Mouse (Mus musculus): ENCODE data around the gene Rnf145. TPM values are rescaled to one million over a fixed set of nuclear protein-coding genes. Genes with fewer than 3 reads are reported as not detected.

Rnf145 gene
- polyA plus RNA-seq, 1 experiment from 2014 or later: 26.5 TPM

DNA sequence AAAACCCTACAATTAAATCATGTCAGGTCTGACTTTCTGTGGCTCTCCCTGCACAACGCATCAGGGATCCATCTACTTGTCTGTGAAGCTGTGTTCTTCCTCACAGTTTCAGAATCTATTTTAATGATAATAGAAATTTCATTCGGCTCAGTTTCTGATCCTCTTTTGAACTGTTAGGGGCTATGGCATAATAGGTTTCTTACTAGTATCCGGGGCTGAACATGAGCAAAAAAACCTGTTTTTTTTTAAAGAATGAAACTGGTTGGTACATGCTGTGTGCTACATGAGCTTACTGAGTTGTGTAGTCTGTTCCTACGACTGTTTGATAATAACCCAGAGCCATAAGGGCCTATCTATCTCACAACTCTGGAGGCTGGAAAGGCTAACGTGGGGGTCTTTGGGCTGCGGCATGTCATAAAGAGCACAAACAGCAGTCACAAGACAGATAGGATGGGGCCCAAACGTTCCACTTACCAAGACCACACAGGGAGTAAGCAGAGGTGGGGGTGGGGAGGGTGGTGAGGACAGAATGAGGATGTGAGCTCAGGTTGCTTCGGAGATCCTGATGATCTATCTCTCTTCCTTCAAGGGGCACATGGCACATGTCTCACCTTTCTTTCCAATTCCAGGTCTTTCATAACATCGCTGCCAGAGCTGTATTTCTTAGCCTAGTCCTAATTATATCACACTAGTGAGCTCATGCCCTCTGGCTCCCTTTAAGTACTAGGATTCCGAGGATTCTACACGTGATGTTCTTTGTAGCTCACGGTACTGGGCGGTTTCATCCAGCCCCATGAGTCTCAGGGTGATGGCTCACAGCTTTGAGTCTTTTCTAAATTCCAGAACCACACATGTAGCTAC is 20.1 kb upstream of the Rnf145 start:
- H3K4me3 ChIP-seq (ENCODE audit: inconsistent target): no peak overlapping the region
- no peak overlapping the region for H3K27ac ChIP-seq
- no peaks in the 10 kb centered on the region for H3K36me3 ChIP-seq (ENCODE audit: inconsistent target)
- 61% methylated on average over 13 of the region's 13 CpGs for WGBS (ENCODE audit: missing documents)
- H3K79me2 ChIP-seq (ENCODE audit: inconsistent target): no peaks in the 10 kb centered on the region

DNA sequence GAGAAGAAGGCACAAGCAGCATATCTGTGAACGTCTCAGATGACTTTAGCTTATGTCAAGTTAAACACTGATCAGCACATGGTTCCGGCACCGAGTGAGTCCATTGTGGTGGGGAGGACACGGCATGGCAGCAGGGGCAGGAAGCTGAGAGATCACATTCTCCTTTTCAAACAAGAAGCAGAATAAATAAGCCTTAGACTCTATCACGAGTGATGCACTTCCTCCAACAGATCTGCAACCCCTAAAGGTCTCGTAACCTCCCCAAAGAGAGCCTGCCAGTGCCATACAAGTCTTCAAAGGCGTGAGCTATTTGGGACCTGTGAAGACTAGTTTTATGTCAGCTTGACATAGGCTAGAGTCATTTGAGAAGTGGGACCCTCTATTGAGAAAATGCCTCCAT is 17.8 kb upstream of the Rnf145 start:
- Histone ChIP-seq H3K79me2 (ENCODE audit: inconsistent target) (no peaks in the 10 kb centered on the region), H3K4me3 (ENCODE audit: inconsistent target) (no peak overlapping the region), H3K36me3 (ENCODE audit: inconsistent target) (no peaks in the 10 kb centered on the region), H3K27ac (no peak overlapping the region)
- WGBS (ENCODE audit: missing documents): 84% methylated on average over 7 of the region's 7 CpGs

DNA sequence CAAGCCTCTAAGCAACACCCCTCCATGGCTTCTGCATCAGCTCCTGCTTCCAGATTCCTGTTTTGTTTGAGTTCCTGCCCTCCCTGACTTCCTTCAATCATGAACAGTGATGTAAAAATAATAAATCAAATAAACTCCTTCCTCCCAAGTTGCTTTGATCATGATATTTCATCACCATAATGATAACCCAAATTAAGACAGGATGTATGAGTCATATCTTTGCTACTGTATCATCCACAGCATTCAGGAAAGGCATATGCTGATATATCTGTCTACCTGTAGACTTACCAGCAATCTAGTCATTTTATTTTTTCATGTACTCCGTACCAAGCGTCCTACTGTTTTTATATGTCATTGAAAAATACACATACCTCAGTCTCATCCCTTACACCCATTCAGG is 17.3 kb upstream of the Rnf145 start:
- Histone ChIP-seq H3K27ac (no peak overlapping the region), H3K4me3 (ENCODE audit: inconsistent target) (no peak overlapping the region), H3K36me3 (ENCODE audit: inconsistent target) (no peaks in the 10 kb centered on the region), H3K79me2 (ENCODE audit: inconsistent target) (no peaks in the 10 kb centered on the region)
- WGBS (ENCODE audit: missing documents): 96% methylated on average over 2 of the region's 2 CpGs

DNA sequence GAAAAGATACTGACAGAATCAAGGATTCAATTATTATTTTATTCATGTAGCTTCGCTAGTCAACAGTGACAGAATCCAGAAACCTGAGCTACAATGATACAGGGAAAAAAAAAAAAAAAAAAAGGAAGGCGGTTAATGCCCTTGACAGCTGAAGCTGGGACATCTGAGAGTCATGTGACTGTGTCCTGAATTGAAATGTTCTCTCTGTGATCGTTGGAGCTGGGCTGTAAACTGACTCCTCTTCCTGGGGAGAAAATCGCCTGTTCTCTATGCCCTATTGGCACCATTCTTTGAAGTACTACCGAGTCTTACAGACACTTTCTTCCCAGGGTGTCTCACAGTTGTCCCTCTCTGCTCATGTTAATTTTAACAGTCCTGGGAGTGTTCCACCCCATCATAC is 15.8 kb upstream of the Rnf145 start:
- no peaks in the 10 kb centered on the region for H3K79me2 ChIP-seq (ENCODE audit: inconsistent target)
- WGBS (ENCODE audit: missing documents): 85% methylated on average over 4 of the region's 5 CpGs
- H3K27ac ChIP-seq: no peak overlapping the region

DNA sequence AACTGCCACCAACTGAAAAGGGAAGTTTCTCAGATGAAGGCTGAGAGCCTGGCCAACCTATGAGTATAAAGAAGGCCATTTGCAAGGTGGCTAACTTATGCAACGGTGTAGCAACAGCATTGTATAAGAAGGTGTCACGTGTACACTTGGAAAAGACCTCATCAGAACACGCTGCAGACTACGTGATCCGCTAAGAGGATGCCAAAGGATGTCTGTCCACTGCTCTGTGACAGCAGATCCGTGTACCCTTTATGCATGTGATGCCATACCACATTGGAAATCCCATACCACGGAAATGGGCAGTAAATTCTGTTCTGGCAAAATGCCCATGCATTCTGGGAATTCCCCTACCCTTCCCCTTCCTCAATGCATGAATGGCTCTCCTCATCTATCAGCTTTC is 14.6 kb upstream of the Rnf145 start:
- 46% methylated on average over 7 of the region's 7 CpGs for WGBS (ENCODE audit: missing documents)
- no peak overlapping the region for H3K4me3 ChIP-seq (ENCODE audit: inconsistent target)
- no peaks in the 10 kb centered on the region for H3K79me2 ChIP-seq (ENCODE audit: inconsistent target)
- no peaks in the 10 kb centered on the region for H3K36me3 ChIP-seq (ENCODE audit: inconsistent target)
- H3K27ac ChIP-seq: no peak overlapping the region

More for the DNA sequence above, 15.8 kb upstream of the Rnf145 start:
- no peak overlapping the region for H3K4me3 ChIP-seq (ENCODE audit: inconsistent target)
- no peaks in the 10 kb centered on the region for H3K36me3 ChIP-seq (ENCODE audit: inconsistent target)

DNA sequence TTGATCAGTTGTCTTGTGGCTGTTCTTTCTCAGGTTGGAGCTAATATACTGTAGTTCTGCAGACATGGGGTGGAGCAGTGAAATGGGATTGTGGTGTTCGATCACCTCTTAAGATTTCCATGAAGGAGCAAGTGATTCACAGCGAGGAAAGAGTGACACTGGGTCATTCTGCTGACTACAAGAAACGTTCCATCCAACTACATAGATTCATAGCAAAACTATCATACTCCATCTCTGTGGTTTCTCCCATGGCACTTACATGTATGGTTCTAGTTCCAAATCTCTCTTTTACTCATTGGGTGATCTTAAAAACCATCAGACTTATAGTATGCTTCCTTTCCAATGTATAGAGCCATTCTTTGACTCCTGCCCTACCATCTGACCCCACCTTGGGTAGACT is 14.0 kb upstream of the Rnf145 start:
- Histone ChIP-seq H3K36me3 (ENCODE audit: inconsistent target) (no peaks in the 10 kb centered on the region), H3K4me3 (ENCODE audit: inconsistent target) (no peak overlapping the region), H3K27ac (no peak overlapping the region), H3K79me2 (ENCODE audit: inconsistent target) (no peaks in the 10 kb centered on the region)
- 92% methylated on average over 3 of the region's 3 CpGs for WGBS (ENCODE audit: missing documents)

DNA sequence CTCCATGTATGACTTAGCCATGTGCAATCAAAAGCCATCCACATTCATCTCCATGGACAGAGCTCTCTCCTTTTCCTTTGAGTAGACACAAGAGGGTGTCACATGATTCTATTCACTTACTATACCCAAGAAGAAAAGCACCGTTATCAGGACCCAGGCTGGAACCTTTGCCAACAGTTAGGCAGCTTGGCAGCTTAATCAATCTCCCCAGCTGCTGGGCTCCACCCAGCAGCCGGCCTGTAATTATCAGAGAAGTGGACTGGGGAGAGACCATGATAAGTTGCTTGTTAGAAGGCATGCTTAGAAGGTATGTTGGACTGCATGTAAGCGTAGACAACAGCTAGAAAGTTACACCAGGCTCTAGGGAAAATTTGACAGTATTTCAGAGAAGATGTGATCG is 9.9 kb upstream of the Rnf145 start:
- H3K27ac ChIP-seq: no peak overlapping the region

DNA sequence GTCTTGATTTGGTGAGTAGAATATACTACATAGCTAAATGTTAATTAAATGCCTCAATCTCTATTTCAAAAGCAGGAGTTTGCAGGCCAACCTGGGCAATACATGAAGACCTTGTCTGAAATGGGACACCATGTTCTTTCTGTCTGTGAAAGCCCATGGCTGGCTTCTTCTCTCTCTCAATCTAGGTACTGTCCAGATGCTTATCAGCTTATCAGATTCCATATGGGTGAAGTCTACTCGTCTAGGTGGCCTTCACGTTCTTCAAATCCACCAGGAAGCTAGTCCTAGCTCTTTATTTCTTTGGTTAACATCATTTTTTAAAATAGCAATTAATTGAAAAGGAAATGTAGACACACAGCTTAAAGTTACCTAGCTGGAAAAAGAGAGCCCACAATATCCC is 8.9 kb upstream of the Rnf145 start:
- Histone ChIP-seq H3K79me2 (ENCODE audit: inconsistent target) (no peaks in the 10 kb centered on the region), H3K36me3 (ENCODE audit: inconsistent target) (no peaks in the 10 kb centered on the region), H3K27ac (no peak overlapping the region), H3K4me3 (ENCODE audit: inconsistent target) (no peak overlapping the region)
- WGBS (ENCODE audit: missing documents): 96% methylated on average over 2 of the region's 2 CpGs

More for the DNA sequence above, 9.9 kb upstream of the Rnf145 start:
- Histone ChIP-seq H3K36me3 (ENCODE audit: inconsistent target) (no peaks in the 10 kb centered on the region), H3K79me2 (ENCODE audit: inconsistent target) (no peaks in the 10 kb centered on the region), H3K4me3 (ENCODE audit: inconsistent target) (no peak overlapping the region)
- WGBS (ENCODE audit: missing documents): 96% methylated on average over 4 of the region's 4 CpGs

DNA sequence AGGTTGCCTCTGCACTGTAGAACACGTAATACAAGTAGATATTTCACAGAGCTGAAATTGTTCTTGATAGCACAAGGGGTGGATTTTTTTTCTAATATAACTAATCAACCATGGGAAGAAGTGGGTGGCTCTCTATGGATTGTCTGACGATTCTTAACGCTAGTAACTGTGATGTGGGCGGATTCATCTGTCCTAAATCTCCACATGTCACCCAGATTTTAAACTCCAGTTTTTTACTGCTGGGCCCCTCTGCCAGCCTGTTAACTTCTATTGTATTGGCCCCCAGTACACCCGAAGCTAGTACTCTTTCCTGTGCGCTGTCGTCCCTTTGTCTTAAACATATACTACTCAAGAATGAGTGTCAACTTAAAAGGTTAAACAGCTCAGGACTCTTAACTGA is 8.4 kb upstream of the Rnf145 start:
- Histone ChIP-seq H3K4me3 (ENCODE audit: inconsistent target) (no peak overlapping the region), H3K79me2 (ENCODE audit: inconsistent target) (no peaks in the 10 kb centered on the region), H3K27ac (no peak overlapping the region), H3K36me3 (ENCODE audit: inconsistent target) (no peaks in the 10 kb centered on the region)
- 92% methylated on average over 7 of the region's 7 CpGs for WGBS (ENCODE audit: missing documents)

DNA sequence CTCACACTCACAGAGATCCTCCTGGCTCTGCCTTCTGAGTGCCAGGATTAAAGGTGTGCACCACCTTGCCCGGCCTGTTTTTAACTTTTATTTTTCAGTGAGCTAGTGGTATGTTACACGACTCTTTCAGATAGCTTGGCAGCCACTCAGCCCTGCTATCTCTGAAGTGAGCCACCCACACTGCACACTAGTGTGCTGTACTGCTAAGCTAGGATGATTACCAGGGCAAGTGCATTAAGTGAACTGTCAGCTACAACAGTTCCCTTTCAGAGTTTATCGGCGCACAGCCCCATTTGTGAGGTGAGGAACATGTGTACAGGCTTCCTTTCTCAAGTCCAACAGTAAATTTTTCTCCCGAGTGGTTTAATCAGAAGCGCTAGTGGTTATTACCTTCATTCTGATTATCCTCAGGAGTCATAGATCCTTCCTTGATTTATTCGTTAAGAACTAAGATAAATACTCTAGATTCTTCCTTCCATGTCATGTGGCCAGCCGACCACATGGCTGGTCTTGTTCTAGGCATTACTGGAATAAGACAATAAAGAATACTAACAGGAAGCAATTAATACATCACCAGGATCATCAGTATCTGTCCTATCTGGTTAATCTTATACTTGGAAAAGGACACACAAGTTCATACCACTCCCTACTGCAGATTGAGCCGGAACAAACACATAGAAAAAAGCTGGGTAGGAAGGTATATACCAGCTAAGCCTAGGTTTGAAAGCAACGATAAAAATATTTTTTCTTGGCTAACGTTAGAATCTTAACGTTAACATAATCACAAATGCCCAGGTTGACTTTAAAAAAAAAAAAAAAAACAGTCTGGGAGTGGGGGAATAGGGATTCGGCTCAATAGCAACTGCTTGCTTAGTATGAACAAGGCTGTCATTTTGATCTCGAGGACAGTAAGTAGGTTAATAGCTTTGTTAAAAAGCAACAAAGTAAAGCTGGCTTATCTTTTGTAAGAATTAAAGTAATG is 6.4 kb upstream of the Rnf145 start:
- no peak overlapping the region for H3K27ac ChIP-seq
- H3K79me2 ChIP-seq (ENCODE audit: inconsistent target): no peaks in the 10 kb centered on the region
- 90% methylated on average over 14 of the region's 14 CpGs for WGBS (ENCODE audit: missing documents)
- H3K36me3 ChIP-seq (ENCODE audit: inconsistent target): no peaks in the 10 kb centered on the region
- H3K4me3 ChIP-seq (ENCODE audit: inconsistent target): no peak overlapping the region

DNA sequence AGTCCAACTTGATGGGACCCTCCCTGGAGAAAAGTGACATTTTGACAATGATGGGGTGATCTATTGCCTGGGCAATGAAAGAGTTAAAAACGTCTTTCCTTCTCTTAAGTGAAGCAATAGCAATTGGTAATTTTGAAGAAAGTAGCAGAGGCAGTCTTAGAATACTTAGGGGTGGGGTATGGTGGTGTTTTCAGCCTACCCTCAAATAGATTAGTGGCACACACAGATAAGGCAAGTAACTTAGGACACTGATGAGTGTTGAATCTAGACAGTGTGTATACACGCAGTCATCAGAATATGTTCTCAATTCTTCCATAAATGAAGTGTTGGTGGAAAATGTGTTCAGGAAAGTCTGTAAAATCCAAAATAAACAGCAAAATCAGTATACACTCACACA is 5.7 kb upstream of the Rnf145 start:
- H3K36me3 ChIP-seq (ENCODE audit: inconsistent target): no peaks in the 10 kb centered on the region
- 72% methylated on average over 2 of the region's 2 CpGs for WGBS (ENCODE audit: missing documents)
- no peak overlapping the region for H3K27ac ChIP-seq
- H3K4me3 ChIP-seq (ENCODE audit: inconsistent target): no peak overlapping the region
- H3K79me2 ChIP-seq (ENCODE audit: inconsistent target): no peaks in the 10 kb centered on the region

DNA sequence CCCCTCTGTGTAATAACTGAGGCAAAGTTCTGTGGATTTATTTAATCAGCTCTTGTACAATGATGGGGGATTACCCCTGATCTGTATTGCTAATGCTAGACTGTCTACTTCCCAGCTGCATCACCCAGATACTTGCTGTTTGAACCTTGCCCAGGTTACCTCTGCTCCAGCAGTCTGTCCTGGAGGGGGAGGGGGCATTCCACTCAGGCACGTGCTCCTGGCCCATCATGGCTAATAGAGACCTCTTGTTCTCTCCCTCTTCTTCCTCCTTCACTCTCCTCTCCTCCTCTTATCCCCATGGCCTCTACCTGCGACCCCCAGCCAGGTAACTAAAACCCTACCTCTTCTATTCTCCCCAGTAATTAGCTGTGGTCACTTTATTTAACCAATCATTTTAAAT is 4.1 kb upstream of the Rnf145 start:
- WGBS (ENCODE audit: missing documents): 88% methylated on average over 2 of the region's 2 CpGs
- peaks cover 5% of the 10 kb centered on the region for H3K79me2 ChIP-seq (ENCODE audit: inconsistent target)
- no peaks in the 10 kb centered on the region for H3K36me3 ChIP-seq (ENCODE audit: inconsistent target)
- H3K4me3 ChIP-seq (ENCODE audit: inconsistent target): no peak overlapping the region
- no peak overlapping the region for H3K27ac ChIP-seq

DNA sequence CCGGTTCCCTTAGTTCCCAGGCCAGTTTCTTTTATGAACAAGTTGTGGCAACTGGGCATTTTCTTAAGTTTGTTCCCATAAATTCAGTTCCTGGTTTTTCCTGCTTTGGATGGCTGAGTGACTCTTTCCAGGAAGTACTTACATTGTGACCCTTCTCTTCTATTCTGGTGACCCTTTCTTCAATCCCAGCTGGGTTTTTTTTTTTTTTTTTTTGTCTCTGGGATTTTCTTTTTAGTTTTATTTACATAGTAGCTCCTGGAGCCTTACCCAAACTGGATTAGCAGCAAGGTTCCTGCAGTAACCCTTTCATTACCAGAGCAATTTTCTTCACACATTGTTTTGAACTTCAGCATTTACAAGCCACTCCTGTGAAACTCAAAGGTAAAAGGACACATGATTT is 2.4 kb upstream of the Rnf145 start:
- Histone ChIP-seq H3K36me3 (ENCODE audit: inconsistent target) (no peaks in the 10 kb centered on the region), H3K79me2 (ENCODE audit: inconsistent target) (peaks cover 19% of the 10 kb centered on the region), H3K27ac (no peak overlapping the region), H3K4me3 (ENCODE audit: inconsistent target) (no peak overlapping the region)
- 91% methylated on average over 1 of the region's 1 CpGs for WGBS (ENCODE audit: missing documents)

DNA sequence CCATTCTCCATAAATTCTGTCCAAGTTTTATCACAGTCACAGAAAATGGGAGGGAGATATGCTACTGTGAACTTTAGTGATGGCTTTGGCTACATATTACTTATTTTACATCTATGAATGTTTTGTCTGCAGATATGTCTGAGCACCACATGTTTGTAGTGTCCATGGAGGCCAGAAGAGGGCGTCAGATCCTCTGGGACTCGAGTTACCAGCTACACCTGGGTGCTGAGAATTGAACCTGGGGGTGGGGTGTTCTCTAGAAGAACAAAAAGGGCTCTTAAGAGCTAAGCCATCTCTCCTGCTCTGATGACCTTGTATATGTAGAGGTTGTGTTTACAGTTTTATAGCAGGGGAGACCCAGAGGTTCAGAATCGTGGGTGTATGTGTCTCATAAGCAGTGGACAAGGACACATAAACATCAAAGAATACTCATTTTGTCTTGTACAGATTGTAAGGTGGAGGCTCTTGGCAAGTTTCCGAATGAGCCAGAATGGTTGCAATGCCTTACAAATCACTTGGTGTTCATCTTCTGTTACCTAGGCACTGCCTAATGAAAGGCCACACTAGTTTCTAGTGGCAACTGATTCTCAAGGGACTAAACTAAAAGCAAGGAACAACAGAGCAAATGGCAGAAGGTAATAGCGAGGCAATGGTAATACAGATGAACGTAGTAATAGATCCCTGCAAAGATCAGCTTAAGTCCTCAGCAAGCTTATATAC is 1.0 kb upstream of the Rnf145 start:
- H3K36me3 ChIP-seq (ENCODE audit: inconsistent target): no peaks in the 10 kb centered on the region
- H3K79me2 ChIP-seq (ENCODE audit: inconsistent target): peaks cover 33% of the 10 kb centered on the region
- WGBS (ENCODE audit: missing documents): 75% methylated on average over 6 of the region's 6 CpGs
- H3K4me3 ChIP-seq (ENCODE audit: inconsistent target): no peak overlapping the region
- no peak overlapping the region for H3K27ac ChIP-seq

All from macrophage (primary cell).